In the genomic region with DNA sequence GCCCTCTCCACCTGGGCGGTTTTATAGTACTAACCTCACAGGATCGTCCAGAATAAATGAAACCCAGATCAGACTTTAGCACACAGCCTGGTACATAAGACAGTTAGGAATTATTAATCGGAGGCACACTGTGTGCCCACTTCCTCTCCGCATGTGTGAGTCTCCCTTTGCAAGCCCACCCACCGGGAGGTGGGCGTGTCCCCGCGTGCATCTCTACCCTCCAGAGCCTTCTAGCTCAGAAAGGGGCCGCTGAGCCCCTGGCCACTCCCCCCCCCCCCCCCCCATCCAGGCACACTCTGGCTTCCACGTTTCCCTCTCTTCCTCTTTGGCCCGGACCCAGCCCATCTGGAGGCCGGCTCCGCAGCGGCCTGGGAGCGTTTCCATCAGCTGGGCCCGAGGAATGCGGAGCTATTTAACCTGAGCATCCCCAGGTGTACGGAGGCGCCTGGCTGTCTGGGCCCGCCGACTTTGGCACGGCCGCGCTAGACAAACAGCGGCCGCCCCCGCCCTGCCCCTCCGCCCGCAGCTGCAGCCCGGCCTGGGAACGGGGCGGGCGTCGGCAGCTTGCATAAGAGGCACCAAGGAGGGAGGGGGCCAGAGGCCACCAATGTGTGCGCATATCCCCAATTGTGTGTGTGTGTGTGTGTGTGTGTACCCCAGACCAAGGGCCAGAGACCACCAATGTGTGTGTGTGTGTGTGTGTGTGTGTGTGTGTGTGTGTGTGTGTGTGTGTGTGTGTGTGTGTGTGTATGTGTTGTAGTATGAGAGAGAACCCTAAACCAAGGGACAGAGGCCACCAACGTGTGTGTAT, we compare ENCODE assay signal across 8 mouse cellular contexts. TPM values are rescaled to one million over a fixed set of nuclear protein-coding genes. Genes with fewer than 3 reads are reported as not detected.
A peak's percentile ranks its signal among the peaks of the same experiment; 100 is the strongest.
DNase-seq lines count a peak whose midpoint lies in the region; ATAC-seq and TF ChIP-seq lines count a peak whose summit lies in the region.

No protein-coding gene starts in this region.

- TF ChIP-seq CTCF in cortical plate, adult 2 months (IDR thresholded peaks at IDR 0.05; ENCODE audit: extremely low read depth, insufficient read depth, low read length): no peak
- TF ChIP-seq CTCF in intestine, postnatal 0 days (IDR thresholded peaks at IDR 0.05; ENCODE audit: low read depth): no peak
- TF ChIP-seq CTCF in liver, postnatal 0 days (IDR thresholded peaks at IDR 0.05; ENCODE audit: low read depth): no peak

- peak overlapping the region; percentile 6; the same call in 1 of the 2 replicates for H3K4me3 ChIP-seq in cortical plate, adult 2 months (ENCODE audit: insufficient read depth, low read length)
- H3K4me3 ChIP-seq in intestine, postnatal 0 days (ENCODE audit: low read depth, low read length): peak overlapping the region; percentile 60
- peak overlapping the region; percentile 82 for H3K4me3 ChIP-seq in liver, postnatal 0 days (ENCODE audit: low read depth, low read length)
- peak overlapping the region; percentile 57 for H3K4me3 ChIP-seq in neural tube, embryonic 13.5 days

- H3K4me1 ChIP-seq in cortical plate, adult 2 months (ENCODE audit: control insufficient read depth, insufficient read depth, low read length): peaks cover 3% of the 10 kb centered on the region
- peaks cover 5% of the 10 kb centered on the region; the same call in 1 of the 2 replicates for H3K4me1 ChIP-seq in intestine, postnatal 0 days (replicated peaks; ENCODE audit: control insufficient read depth, insufficient read depth, low read length)
- peaks cover 65% of the 10 kb centered on the region for H3K4me1 ChIP-seq in liver, postnatal 0 days (ENCODE audit: insufficient read depth)
- H3K4me1 ChIP-seq in neural tube, embryonic 13.5 days (replicated peaks): peaks cover 74% of the 10 kb centered on the region

- no peaks in the 10 kb centered on the region for H3K36me3 ChIP-seq in intestine, postnatal 0 days (ENCODE audit: control insufficient read depth, insufficient read depth)
- H3K36me3 ChIP-seq in liver, postnatal 0 days (replicated peaks; ENCODE audit: insufficient read depth, low read length): no peaks in the 10 kb centered on the region
- no peaks in the 10 kb centered on the region for H3K36me3 ChIP-seq in neural tube, embryonic 13.5 days

- H3K4me2 ChIP-seq in intestine, postnatal 0 days (replicated peaks; ENCODE audit: low read depth): peak overlapping the region; percentile 68
- H3K4me2 ChIP-seq in liver, postnatal 0 days (ENCODE audit: low read depth, low read length): peak overlapping the region; percentile 87
- H3K4me2 ChIP-seq in neural tube, embryonic 13.5 days: peak overlapping the region; percentile 89

- H3K9me3 ChIP-seq in intestine, postnatal 0 days (ENCODE audit: control insufficient read depth): no peaks in the 10 kb centered on the region
- H3K9me3 ChIP-seq in liver, postnatal 0 days (ENCODE audit: low read length): no peaks in the 10 kb centered on the region
- no peaks in the 10 kb centered on the region for H3K9me3 ChIP-seq in neural tube, embryonic 13.5 days

- no peak for TF ChIP-seq EP300 in liver, postnatal 0 days (IDR thresholded peaks at IDR 0.05; ENCODE audit: low read depth)

- peak; percentile 18 for DNase-seq in right cerebral cortex, postnatal 25 days
- no peak for DNase-seq in right cerebral cortex, adult 18-20 months
- DNase-seq in liver, postnatal 0 days: peak; percentile 84
- DNase-seq in urinary bladder, postnatal 25 days (ENCODE audit: low spot score): peak; percentile 76

- peak; percentile 21 for ATAC-seq in granulocyte monocyte progenitor cell, adult 5-6 weeks (replicated peaks; ENCODE audit: poor library complexity, severe bottlenecking)
- ATAC-seq in intestine, postnatal 0 days: peak; percentile 68
- ATAC-seq in liver, postnatal 0 days: peak; percentile 70
- ATAC-seq in neural tube, embryonic 13.5 days (ENCODE audit: low read depth): peak; percentile 14

- H3K27me3 ChIP-seq in intestine, postnatal 0 days (replicated peaks; ENCODE audit: control insufficient read depth, insufficient read depth, low read length): no peaks in the 10 kb centered on the region
- H3K27me3 ChIP-seq in liver, postnatal 0 days (ENCODE audit: insufficient read depth, low read length): peaks cover 8% of the 10 kb centered on the region; the same call in 1 of the 2 replicates
- H3K27me3 ChIP-seq in neural tube, embryonic 13.5 days: no peaks in the 10 kb centered on the region

- H3K27ac ChIP-seq in cortical plate, adult 2 months (ENCODE audit: insufficient read depth, low read length): peak overlapping the region; percentile 72
- peak overlapping the region; percentile 85 for H3K27ac ChIP-seq in intestine, postnatal 0 days (ENCODE audit: low read depth, low read length)
- peak overlapping the region; percentile 89 for H3K27ac ChIP-seq in liver, postnatal 0 days (ENCODE audit: low read depth)
- H3K27ac ChIP-seq in neural tube, embryonic 13.5 days (replicated peaks): peak overlapping the region; percentile 88

- 0 out of 2 replicates have a peak overlapping the region, but pooled peaks have one; percentile 8 for H3K9ac ChIP-seq in intestine, postnatal 0 days (ENCODE audit: low read depth, low read length)
- 0 out of 2 replicates have a peak overlapping the region, but pooled peaks have one; percentile 55 for H3K9ac ChIP-seq in liver, postnatal 0 days (replicated peaks)
- H3K9ac ChIP-seq in neural tube, embryonic 13.5 days: peak overlapping the region; percentile 84

- TF ChIP-seq POLR2A in cortical plate, adult 2 months (IDR thresholded peaks at IDR 0.05; ENCODE audit: extremely low read depth, insufficient read depth, low read length): no peak

- under 1% methylated on average over 35 of the region's 36 CpGs for WGBS in intestine, postnatal 0 days
- 1% methylated on average over 29 of the region's 36 CpGs for WGBS in liver, postnatal 0 days (ENCODE audit: insufficient replicate concordance)
- WGBS in neural tube, embryonic 13.5 days: under 1% methylated on average over 34 of the region's 36 CpGs

RNA-seq across cellular contexts. Expression of a gene that starts 3.2 kb away (rescaled TPM):
- polyA plus RNA-seq in cortical plate, adult 2 months (2012; rRNA removed): 74.2 and 81.0 TPM in 2 replicates
- 5.5 and 7.6 TPM in 2 replicates for total RNA-seq in granulocyte monocyte progenitor cell, adult 5-6 weeks (2014; fragmentation: Nextera tagmentation)
- 5.0 and 6.6 TPM in 2 replicates for total RNA-seq in granulocyte monocyte progenitor cell, adult 5-6 weeks (2017)
- polyA plus RNA-seq in intestine, postnatal 0 days (2015; fragmentation: Nextera tagmentation; extraction: Ambion mirVana): 76.1 and 92.4 TPM in 2 replicates
- polyA plus RNA-seq in liver, postnatal 0 days (2015; fragmentation: Nextera tagmentation; extraction: Ambion mirVana): 39.7 and 40.4 TPM in 2 replicates
- polyA plus RNA-seq in neural tube, embryonic 13.5 days (2015; fragmentation: Nextera tagmentation; extraction: Ambion mirVana): 63.6 and 68.2 TPM in 2 replicates

RNA-seq across cellular contexts. Expression of a gene that starts 14.7 kb away (rescaled TPM):
- 6.3 and 6.9 TPM in 2 replicates for polyA plus RNA-seq in cortical plate, adult 2 months (2012; rRNA removed)
- 6.8 and 13.0 TPM in 2 replicates for total RNA-seq in granulocyte monocyte progenitor cell, adult 5-6 weeks (2014; fragmentation: Nextera tagmentation)
- 6.0 TPM in 1 of 2 replicates, not detected in the other for total RNA-seq in granulocyte monocyte progenitor cell, adult 5-6 weeks (2017)
- 9.3 and 9.5 TPM in 2 replicates for polyA plus RNA-seq in intestine, postnatal 0 days (2015; fragmentation: Nextera tagmentation; extraction: Ambion mirVana)
- polyA plus RNA-seq in liver, postnatal 0 days (2015; fragmentation: Nextera tagmentation; extraction: Ambion mirVana): 0.56 and 1.0 TPM in 2 replicates
- polyA plus RNA-seq in neural tube, embryonic 13.5 days (2015; fragmentation: Nextera tagmentation; extraction: Ambion mirVana): 4.5 and 4.7 TPM in 2 replicates

RNA-seq across cellular contexts. Expression of a gene that starts 52.4 kb away (rescaled TPM):
- polyA plus RNA-seq in cortical plate, adult 2 months (2012; rRNA removed): 20.0 and 21.5 TPM in 2 replicates
- 11.7 and 14.5 TPM in 2 replicates for total RNA-seq in granulocyte monocyte progenitor cell, adult 5-6 weeks (2014; fragmentation: Nextera tagmentation)
- total RNA-seq in granulocyte monocyte progenitor cell, adult 5-6 weeks (2017): 5.7 and 10.9 TPM in 2 replicates
- 19.0 and 21.5 TPM in 2 replicates for polyA plus RNA-seq in intestine, postnatal 0 days (2015; fragmentation: Nextera tagmentation; extraction: Ambion mirVana)
- 12.8 TPM in 2 replicates for polyA plus RNA-seq in liver, postnatal 0 days (2015; fragmentation: Nextera tagmentation; extraction: Ambion mirVana)
- polyA plus RNA-seq in neural tube, embryonic 13.5 days (2015; fragmentation: Nextera tagmentation; extraction: Ambion mirVana): 45.5 TPM in 2 replicates

Comparison
In these comparisons a context has a peak if more than half of its experiments do, and no peak if none do; other contexts are left out.
1. H3K4me3 ChIP-seq: peak in every context shown above with its lines; median percentile 82 in liver, postnatal 0 days; 60 in intestine, postnatal 0 days; 57 in neural tube, embryonic 13.5 days; 6 in cortical plate, adult 2 months.
2. ATAC-seq: peak in every context shown above with its lines; median percentile 70 in liver, postnatal 0 days; 68 in intestine, postnatal 0 days; 21 in granulocyte monocyte progenitor cell, adult 5-6 weeks; 14 in neural tube, embryonic 13.5 days.
3. H3K9ac ChIP-seq: peak in every context shown above with its lines; median percentile 84 in neural tube, embryonic 13.5 days; 55 in liver, postnatal 0 days; 8 in intestine, postnatal 0 days.